Mouse (Mus musculus) gastrocnemius, adult 8-10 months (tissue): Measurements from ENCODE around the gene 4931428F04Rik. TPM values are rescaled to one million over a fixed set of nuclear protein-coding genes. Genes with fewer than 3 reads are reported as not detected.
A peak's percentile ranks its signal among the peaks of the same experiment; 100 is the strongest.

Source experiments
- DNase-seq, 2 experiments: peaks; one replicate each; pipeline ENCODE4 v3.0.0; 2022; ENCODE audit warnings: low spot score in 2 of 2
- microRNA-seq: library from miRNA; unstranded; fragments of <30 nt; microRNA quantifications from one replicate; pipeline ENCODE4 v1.2.0, GENCODE M21; 2022
- total RNA-seq, 4 experiments: library from RNA; stranded (reverse); gene quantifications; 2 replicates each; pipeline ENCODE4 v1.2.4; 2022

Gene 4931428F04Rik
- total RNA-seq, 4 experiments from 2014 or later = 0.27 to 0.65 (median 0.42) TPM

DNA sequence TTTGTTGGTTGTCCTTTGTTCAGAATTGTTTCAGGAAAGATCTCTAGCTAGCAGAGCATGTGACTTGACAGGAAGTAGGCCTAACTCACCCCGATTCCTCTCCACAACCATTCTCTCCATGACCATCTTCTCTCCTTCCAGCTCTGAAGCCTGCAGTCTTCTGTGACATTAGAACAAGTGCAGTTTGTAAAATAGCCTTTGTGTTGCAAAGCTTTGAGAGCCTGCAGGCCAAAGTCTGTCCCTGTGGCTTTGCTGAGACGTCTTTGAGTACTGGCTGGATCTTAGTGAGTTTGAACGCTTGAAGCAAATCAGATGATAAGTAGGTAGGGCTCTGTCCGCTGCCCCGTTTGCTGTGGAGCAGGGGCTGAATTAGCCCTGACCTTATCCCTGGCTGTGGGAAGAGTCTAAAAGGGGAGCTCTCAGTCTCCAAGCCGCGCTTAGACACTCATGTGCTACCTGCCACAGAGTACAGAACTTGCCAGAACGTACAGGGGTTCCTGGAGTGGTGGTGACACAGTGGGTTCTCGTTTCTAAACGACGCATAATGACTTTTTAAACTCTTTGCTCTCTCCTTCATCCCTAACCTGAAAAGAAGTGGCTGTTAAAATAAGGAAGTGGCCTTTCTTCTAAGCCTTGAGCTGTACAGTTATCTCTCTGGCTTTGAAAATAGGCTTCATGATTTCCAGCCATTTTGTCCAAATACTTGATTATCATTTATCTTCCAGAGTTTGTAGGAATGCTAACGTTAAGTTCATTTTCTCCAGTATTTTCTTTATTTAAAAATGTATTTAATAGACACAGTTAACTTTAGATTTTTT, 58.0 kb downstream of the 4931428F04Rik start:
- no peak for DNase-seq

Small RNA genes lying within 50 kb of the gene (microRNA-seq; reads per million reads assigned to microRNA genes)
- gene Gm27320 (not detected), gene Mir328 (2,559 reads per million, percentile 87 among the genes with 10 or more reads in this experiment)

Other genes with a start within 250 kb of the 4931428F04Rik start
- not detected for gene Ces3a, start 241.3 kb downstream of the 4931428F04Rik start, total RNA-seq
- gene Ces3b, start 206.1 kb downstream of the 4931428F04Rik start, total RNA-seq = not detected
- gene Ces4a, start 158.1 kb downstream of the 4931428F04Rik start, total RNA-seq = not detected
- 10 to 100 TPM; 87.8 to 96.8 (median 94.6) TPM for gene Cbfb, start 119.2 kb downstream of the 4931428F04Rik start, total RNA-seq
- gene D230025D16Rik, start 64.7 kb downstream of the 4931428F04Rik start, total RNA-seq = 10 to 100 TPM; 24.7 to 38.2 (median 32.9) TPM
- 1 to 10 TPM; 1.1 to 1.7 (median 1.4) TPM for gene B3gnt9, start 34.7 kb downstream of the 4931428F04Rik start, total RNA-seq
- gene Tradd, start 25.3 kb downstream of the 4931428F04Rik start, total RNA-seq = 1 to 10 TPM; 2.3 to 4.2 (median 3.1) TPM
- 1 to 10 TPM in 2 of 4 experiments, under 1 TPM in 2; 0.36 to 1.3 (median 0.94) TPM for gene Fbxl8, start 25.2 kb downstream of the 4931428F04Rik start, total RNA-seq
- 10 to 100 TPM in 2 of 4 experiments, 1 to 10 TPM in 2; 8.8 to 12.6 (median 10.9) TPM for gene Hsf4, start 20.1 kb downstream of the 4931428F04Rik start, total RNA-seq
- gene Nol3, start 13.7 kb downstream of the 4931428F04Rik start, total RNA-seq = 10 to 100 TPM; 30.0 to 40.5 (median 34.4) TPM
- gene Exoc3l, start 6.2 kb upstream of the 4931428F04Rik start, total RNA-seq = 1 to 10 TPM in 2 of 4 experiments, under 1 TPM in 2; 0.94 to 2.5 (median 1.4) TPM
- 10 to 100 TPM; 28.1 to 37.8 (median 33.7) TPM for gene E2f4, start 7.8 kb upstream of the 4931428F04Rik start, total RNA-seq
- gene Elmo3, start 15.7 kb upstream of the 4931428F04Rik start, total RNA-seq = 1 to 10 TPM in 3 of 4 experiments, under 1 TPM in 1; 0.99 to 2.7 (median 1.4) TPM
- gene Lrrc29, start 36.4 kb upstream of the 4931428F04Rik start, total RNA-seq = 1 to 10 TPM in 3 of 4 experiments, under 1 TPM in 1; 0.82 to 1.3 (median 1.0) TPM
- gene Tmem208, start 36.5 kb upstream of the 4931428F04Rik start, total RNA-seq = 10 to 100 TPM; 20.9 to 24.2 (median 22.9) TPM
- 10 to 100 TPM; 21.1 to 28.8 (median 23.9) TPM for gene Fhod1, start 58.1 kb upstream of the 4931428F04Rik start, total RNA-seq
- gene Slc9a5, start 59.0 kb upstream of the 4931428F04Rik start, total RNA-seq = under 1 TPM; 0.38 to 0.65 (median 0.52) TPM
- gene Plekhg4, start 83.4 kb upstream of the 4931428F04Rik start, total RNA-seq = under 1 TPM in 1 of 4 experiments, not detected in 3; 0.12 TPM
- under 1 TPM in 2 of 4 experiments, not detected in 2; 0.08 to 0.49 TPM for gene Kctd19, start 123.6 kb upstream of the 4931428F04Rik start, total RNA-seq
- gene Lrrc36, start 123.7 kb upstream of the 4931428F04Rik start, total RNA-seq = under 1 TPM in 2 of 4 experiments, not detected in 2; 0.70 TPM
- gene Tppp3, start 181.7 kb upstream of the 4931428F04Rik start, total RNA-seq = 10 to 100 TPM; 22.7 to 38.8 (median 34.2) TPM
- gene Zdhhc1, start 207.0 kb upstream of the 4931428F04Rik start, total RNA-seq = 10 to 100 TPM; 10.3 to 11.7 (median 11.4) TPM
- under 1 TPM in 2 of 4 experiments, not detected in 2; 0.12 to 0.62 TPM for gene Hsd11b2, start 228.9 kb upstream of the 4931428F04Rik start, total RNA-seq